Mouse (Mus musculus) myocyte (in vitro differentiated cells): Measurements from ENCODE around the gene Sox1. TPM values are rescaled to one million over a fixed set of nuclear protein-coding genes. Genes with fewer than 3 reads are reported as not detected.

ENCODE experiments used
- H3K27me3 ChIP-seq: one replicate; pipeline ENCODE4 v1.6.1; 2011; ENCODE audit not compliant: control insufficient read depth, insufficient read depth, insufficient read length
- H3K36me3 ChIP-seq: one replicate; pipeline ENCODE4 v1.6.1; 2011; ENCODE audit not compliant: control insufficient read depth, insufficient read depth
- H3K4me2 ChIP-seq: one replicate; pipeline ENCODE4 v1.6.1; 2011; ENCODE audit warnings: low read depth, control low read depth
- H3K4me3 ChIP-seq: one replicate; pipeline ENCODE4 v1.5.1; 2011; ENCODE audit warnings: mild to moderate bottlenecking, control low read depth, moderate library complexity
- H3K79me2 ChIP-seq: one replicate; pipeline ENCODE4 v1.6.1; 2011; ENCODE audit not compliant: control insufficient read depth, insufficient read depth
- H3ac ChIP-seq: one replicate; pipeline ENCODE4 v1.6.1; 2011; ENCODE audit not compliant: control insufficient read depth, insufficient read length
- CEBPB ChIP-seq: IDR thresholded peaks from 2 replicates; pipeline ENCODE4 v1.6.1; 2011; ENCODE audit warnings: mild to moderate bottlenecking, moderate library complexity; ENCODE audit not compliant: poor library complexity, insufficient read depth, severe bottlenecking
- E2F4 ChIP-seq: IDR thresholded peaks from one replicate; pipeline ENCODE4 v1.6.1; 2011; ENCODE audit warnings: mild to moderate bottlenecking, control low read depth, moderate library complexity; ENCODE audit not compliant: insufficient read depth
- MAX ChIP-seq: IDR thresholded peaks from one replicate; pipeline ENCODE4 v1.6.1; 2011; ENCODE audit warnings: low read depth, mild to moderate bottlenecking, control low read depth
- MYOD1 ChIP-seq, 3 experiments: IDR thresholded peaks; one replicate each; pipeline ENCODE4 v1.6.1; 2011; ENCODE audit warnings: control low read depth in 2 of 3, low read depth in 2 of 3, mild to moderate bottlenecking in 2 of 3, moderate library complexity in 1 of 3; ENCODE audit not compliant: insufficient read length in 2 of 3, control insufficient read depth in 1 of 3
- MYOG ChIP-seq, 3 experiments: IDR thresholded peaks; one replicate each; pipeline ENCODE4 v1.6.1; 2011; ENCODE audit warnings: control low read depth in 2 of 3, low read depth in 2 of 3, mild to moderate bottlenecking in 2 of 3; ENCODE audit not compliant: insufficient read length in 2 of 3, control insufficient read depth in 1 of 3, insufficient read depth in 1 of 3
- POLR2A ChIP-seq: IDR thresholded peaks from one replicate; pipeline ENCODE4 v1.6.1; 2011; ENCODE audit warnings: low read depth, mild to moderate bottlenecking, control low read depth, moderate library complexity; ENCODE audit not compliant: insufficient read length
- POLR2AphosphoS2 ChIP-seq: IDR thresholded peaks from one replicate; pipeline ENCODE4 v1.6.1; 2011; ENCODE audit warnings: low read depth, control low read depth; ENCODE audit not compliant: insufficient read length
- REST ChIP-seq: IDR thresholded peaks from one replicate; pipeline ENCODE4 v1.6.1; 2011; ENCODE audit warnings: mild to moderate bottlenecking, control low read depth, moderate library complexity; ENCODE audit not compliant: insufficient read depth, insufficient read length
- SRF ChIP-seq: IDR thresholded peaks from one replicate; pipeline ENCODE4 v1.6.1; 2011; ENCODE audit warnings: low read depth; ENCODE audit not compliant: control insufficient read depth, insufficient read length
- TCF12 ChIP-seq: IDR thresholded peaks from one replicate; pipeline ENCODE4 v1.6.1; 2011; ENCODE audit warnings: mild to moderate bottlenecking, control low read depth; ENCODE audit not compliant: poor library complexity, insufficient read depth, severe bottlenecking
- TCF3 ChIP-seq: IDR thresholded peaks from one replicate; pipeline ENCODE4 v1.6.1; 2011; ENCODE audit warnings: low read depth, control low read depth; ENCODE audit not compliant: insufficient read length
- USF1 ChIP-seq: IDR thresholded peaks from one replicate; pipeline ENCODE4 v1.6.1; 2011; ENCODE audit warnings: low read depth, mild to moderate bottlenecking, control low read depth, moderate library complexity
- polyA plus RNA-seq: library from polyadenylated mRNA; unstranded; fragments of >200 nt; fragmentation: generic; extraction: Trizol; gene quantifications from one replicate; pipeline ENCODE4 v1.2.1, GENCODE M21; 2012; ENCODE audit warnings: missing spikeins

The Sox1 gene
- polyA plus RNA-seq, 1 experiment = not detected

- no peak overlapping the region for H3K4me3 ChIP-seq
- no peak overlapping the region for H3K4me2 ChIP-seq
- no peak overlapping the region for H3ac ChIP-seq
- TF ChIP-seq MAX (no peak), POLR2A (no peak), TCF12 (no peak), MYOD1 (IDR thresholded peaks at IDR 0.05; ENCODE audit: control insufficient read depth in 1 of 3, insufficient read length in 2 of 3, low read depth in 2 of 3) (no peak), E2F4 (no peak), MYOG (IDR thresholded peaks at IDR 0.05; ENCODE audit: control insufficient read depth in 1 of 3, insufficient read depth in 1 of 3, insufficient read length in 2 of 3, low read depth in 2 of 3) (no peak), USF1 (no peak), REST (no peak), CEBPB (no peak), SRF (no peak), POLR2AphosphoS2 (no peak), TCF3 (no peak)
- H3K79me2 ChIP-seq = no peaks in the 10 kb centered on the region
- H3K36me3 ChIP-seq = no peaks in the 10 kb centered on the region
- peaks cover 71% of the 10 kb centered on the region for H3K27me3 ChIP-seq
Observed at GRCm38 (mm10) chr8:12385686-12386488, 9.2 kb upstream of the Sox1 start.

GRCm38 (mm10) chr8:12386530-12387222 is 8.4 kb upstream of the Sox1 start:
- Histone ChIP-seq H3K36me3 (no peaks in the 10 kb centered on the region), H3K4me2 (no peak overlapping the region), H3K27me3 (peaks cover 74% of the 10 kb centered on the region), H3K4me3 (no peak overlapping the region), H3K79me2 (no peaks in the 10 kb centered on the region), H3ac (no peak overlapping the region)
- TF ChIP-seq POLR2A (no peak), MAX (no peak), POLR2AphosphoS2 (no peak), MYOG (IDR thresholded peaks at IDR 0.05; ENCODE audit: control insufficient read depth in 1 of 3, insufficient read depth in 1 of 3, insufficient read length in 2 of 3, low read depth in 2 of 3) (no peak), MYOD1 (IDR thresholded peaks at IDR 0.05; ENCODE audit: control insufficient read depth in 1 of 3, insufficient read length in 2 of 3, low read depth in 2 of 3) (no peak), TCF3 (no peak), TCF12 (no peak), USF1 (no peak), CEBPB (no peak), SRF (no peak), E2F4 (no peak), REST (no peak)

- H3ac ChIP-seq = no peak overlapping the region
- H3K79me2 ChIP-seq = no peaks in the 10 kb centered on the region
- no peak overlapping the region for H3K4me2 ChIP-seq
- TF ChIP-seq MYOG (IDR thresholded peaks at IDR 0.05; ENCODE audit: control insufficient read depth in 1 of 3, insufficient read depth in 1 of 3, insufficient read length in 2 of 3, low read depth in 2 of 3) = no peak
- no peak overlapping the region for H3K4me3 ChIP-seq
- H3K27me3 ChIP-seq = peaks cover 77% of the 10 kb centered on the region
- H3K36me3 ChIP-seq = no peaks in the 10 kb centered on the region
Observed at GRCm38 (mm10) chr8:12387223-12387860, 7.8 kb upstream of the Sox1 start.

GRCm38 (mm10) chr8:12387901-12388300 is 7.2 kb upstream of the Sox1 start:
- Histone ChIP-seq H3K36me3 (no peaks in the 10 kb centered on the region), H3K4me3 (no peak overlapping the region), H3K27me3 (peaks cover 76% of the 10 kb centered on the region), H3K79me2 (no peaks in the 10 kb centered on the region), H3ac (no peak overlapping the region), H3K4me2 (no peak overlapping the region)
- no peak for TF ChIP-seq POLR2A
- TF ChIP-seq E2F4 = no peak
- no peak for TF ChIP-seq TCF12
- no peak for TF ChIP-seq TCF3
- TF ChIP-seq POLR2AphosphoS2 = no peak
- no peak for TF ChIP-seq SRF
- no peak for TF ChIP-seq MAX
- TF ChIP-seq MYOG (IDR thresholded peaks at IDR 0.05; ENCODE audit: control insufficient read depth in 1 of 3, insufficient read depth in 1 of 3, insufficient read length in 2 of 3, low read depth in 2 of 3) = no peak
- TF ChIP-seq MYOD1 (IDR thresholded peaks at IDR 0.05; ENCODE audit: control insufficient read depth in 1 of 3, insufficient read length in 2 of 3, low read depth in 2 of 3) = no peak
- TF ChIP-seq REST = no peak
- TF ChIP-seq USF1 = no peak
- no peak for TF ChIP-seq CEBPB
